Mouse (Mus musculus) urinary bladder, postnatal 36 days (tissue): ENCODE results near the gene Fxn.
"Not testable (repeated sequence)": the region's sequence is repeated elsewhere in the genome, so short reads cannot be mapped to it uniquely, and the experiment has no call there.

Experiments used
- DNase-seq, 2 experiments: peaks; one replicate each; pipeline ENCODE4 v3.0.0; 2022; ENCODE audit warnings: low spot score in 2 of 2, mixed read lengths in 1 of 2

Gene Fxn

DNA sequence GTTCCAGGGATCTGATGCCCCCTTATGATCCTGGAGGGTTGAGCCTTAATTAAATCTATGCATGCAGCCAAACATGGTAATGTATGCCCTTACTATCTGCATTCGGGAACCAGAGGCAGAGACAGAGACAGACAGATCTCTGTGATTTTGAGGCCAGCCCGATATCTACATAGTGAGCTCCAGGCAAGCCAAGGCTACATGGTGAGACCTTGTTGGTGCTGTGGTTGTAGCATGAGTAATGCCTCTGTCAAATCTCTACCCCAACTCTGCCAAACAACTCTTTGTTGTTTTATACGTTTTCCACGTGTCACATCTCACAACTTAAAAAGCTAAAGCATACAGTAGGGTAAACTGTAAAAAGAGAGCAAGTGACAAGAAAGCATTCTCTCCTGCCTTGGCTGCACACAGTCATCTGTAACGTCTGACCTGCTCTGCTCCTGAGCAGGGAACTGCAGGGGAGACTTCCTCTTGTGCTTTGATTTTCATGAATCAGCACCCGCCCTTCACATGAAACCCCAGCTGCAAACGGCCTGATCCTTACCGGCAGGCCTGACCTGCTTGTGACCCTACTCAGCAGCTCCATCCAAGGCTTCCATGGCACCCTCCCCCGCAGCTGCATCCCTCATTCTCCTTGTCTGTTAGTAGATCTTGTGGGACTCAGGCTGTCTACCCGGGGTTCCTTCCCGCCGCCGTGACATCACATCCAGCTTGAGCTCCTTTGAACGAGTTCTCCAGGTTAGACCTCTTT is 38.4 kb downstream of the Fxn start:
- DNase-seq: no peak

DNA sequence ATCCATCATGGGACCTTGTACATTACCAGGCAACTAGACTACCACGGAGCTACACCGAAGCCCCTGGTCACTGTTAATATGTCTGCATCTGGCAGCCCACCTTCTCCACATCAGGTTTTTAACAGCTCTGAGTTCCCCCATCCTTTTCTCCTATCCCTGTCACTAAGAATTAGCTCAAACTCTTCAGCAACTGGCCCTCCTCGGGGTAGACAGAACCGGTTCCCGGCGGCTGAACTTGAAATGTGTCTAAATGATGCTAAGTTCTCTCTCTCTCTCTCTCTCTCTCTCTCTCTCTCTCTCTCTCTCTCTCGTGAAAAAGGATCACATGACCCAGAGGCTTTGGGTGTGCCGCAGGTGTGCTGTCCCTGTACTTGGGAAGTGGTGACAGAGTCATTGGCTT is 39.1 kb downstream of the Fxn start:
- DNase-seq: no peak

DNA sequence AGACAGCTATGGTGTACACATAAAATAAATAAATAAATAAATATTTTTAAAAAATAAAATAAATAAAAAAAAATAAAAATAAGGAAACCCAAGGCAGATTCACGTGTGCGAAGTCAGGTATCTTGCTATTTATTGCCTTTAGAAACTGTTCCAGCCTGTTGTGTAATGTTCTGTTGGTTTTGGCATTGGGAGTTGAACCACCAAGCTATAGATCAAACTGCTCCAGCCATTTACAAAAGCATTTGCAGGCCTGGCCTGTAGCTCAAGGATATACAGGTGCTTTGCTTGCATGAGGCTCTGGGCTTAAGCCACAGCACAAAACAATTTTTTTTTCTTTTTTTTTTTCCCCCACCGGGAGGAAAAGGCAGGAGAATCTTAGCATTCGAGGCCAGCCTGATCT is 42.4 kb downstream of the Fxn start:
- no peak for DNase-seq

DNA sequence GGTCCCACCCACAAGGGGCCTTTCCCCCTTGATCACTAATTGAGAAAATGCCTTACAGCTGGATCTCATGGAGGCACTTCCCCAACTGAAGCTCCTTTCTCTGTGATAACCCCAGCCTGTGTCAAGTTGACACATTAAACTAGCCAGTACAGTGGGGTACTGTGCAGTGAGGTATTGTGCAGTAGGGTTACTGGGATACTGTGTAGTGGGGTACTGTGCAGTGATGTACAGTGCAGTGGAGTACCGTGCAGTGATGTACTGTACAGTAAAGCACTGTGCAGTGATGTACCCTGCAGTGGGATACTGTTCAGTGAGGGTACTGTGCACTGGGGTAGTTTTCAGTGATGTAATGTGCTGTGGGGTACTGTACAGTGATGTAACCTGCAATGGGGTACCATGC is 48.0 kb downstream of the Fxn start:
- not testable (repeated sequence) for DNase-seq

DNA sequence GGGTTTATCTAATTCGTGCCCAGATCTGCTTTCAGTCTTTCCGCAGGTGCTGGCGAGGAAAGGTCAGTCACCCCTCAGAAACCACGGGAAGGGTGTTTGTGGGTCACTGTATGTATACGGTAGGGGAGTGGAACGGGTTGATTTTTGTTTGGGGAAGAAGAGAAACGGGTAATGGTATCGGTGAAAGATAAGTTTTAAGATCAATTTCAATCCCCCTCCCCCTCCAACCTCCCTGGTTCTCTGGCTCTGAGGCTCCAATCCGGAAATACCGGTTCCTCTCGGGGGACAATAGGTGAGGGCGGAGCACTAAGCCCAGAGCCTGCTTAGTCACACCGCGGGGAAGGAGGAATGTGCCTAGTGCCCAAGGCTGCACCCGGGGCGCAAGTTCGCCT is 55.1 kb downstream of the Fxn start:
- DNase-seq: peak; percentile 71 to 82

DNA sequence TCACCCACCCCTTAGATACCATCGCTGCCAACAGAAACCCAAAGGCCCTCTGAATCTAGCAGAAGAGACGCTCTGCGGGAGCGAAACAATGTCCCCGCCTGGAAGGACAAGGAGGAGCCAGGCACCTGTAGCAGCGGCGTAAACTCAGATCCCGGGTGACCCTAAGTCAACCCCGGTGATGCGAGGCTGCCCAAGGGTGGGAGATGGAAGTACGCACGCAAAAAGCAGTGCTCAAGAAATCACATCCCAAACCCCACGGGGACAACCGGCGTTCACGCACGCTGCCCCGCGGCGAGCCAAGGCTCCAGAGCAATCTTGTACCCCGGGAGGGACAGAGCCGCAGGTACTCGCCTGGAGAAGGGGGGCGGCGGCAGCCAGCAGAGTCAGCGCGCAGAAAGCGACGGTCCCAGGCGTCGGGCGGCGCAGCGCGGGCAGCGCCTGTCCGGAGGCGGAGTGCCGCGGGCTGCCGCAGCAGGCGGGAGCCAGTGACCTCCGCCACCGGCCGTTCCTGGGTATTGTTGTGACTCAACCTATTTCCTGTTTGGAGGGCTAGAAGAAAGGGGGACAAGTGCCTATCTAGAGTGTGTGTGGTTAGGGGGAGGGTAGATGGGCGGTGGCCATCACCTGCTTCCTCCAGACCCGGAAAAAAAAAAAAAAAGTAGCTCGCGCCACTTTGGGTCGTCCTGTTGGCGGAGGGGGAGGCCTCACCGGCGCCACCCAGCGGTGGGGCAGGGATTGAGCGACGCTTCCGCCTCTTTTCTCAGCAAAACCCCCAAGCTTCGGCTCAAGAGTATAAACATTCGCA is 55.7 kb downstream of the Fxn start, which contains the start of gene Tjp2:
TSS of gene Tjp2 (minus strand) at position 531 of the 805 bp plus-strand sequence.
- DNase-seq: peak; percentile 70 to 80

DNA sequence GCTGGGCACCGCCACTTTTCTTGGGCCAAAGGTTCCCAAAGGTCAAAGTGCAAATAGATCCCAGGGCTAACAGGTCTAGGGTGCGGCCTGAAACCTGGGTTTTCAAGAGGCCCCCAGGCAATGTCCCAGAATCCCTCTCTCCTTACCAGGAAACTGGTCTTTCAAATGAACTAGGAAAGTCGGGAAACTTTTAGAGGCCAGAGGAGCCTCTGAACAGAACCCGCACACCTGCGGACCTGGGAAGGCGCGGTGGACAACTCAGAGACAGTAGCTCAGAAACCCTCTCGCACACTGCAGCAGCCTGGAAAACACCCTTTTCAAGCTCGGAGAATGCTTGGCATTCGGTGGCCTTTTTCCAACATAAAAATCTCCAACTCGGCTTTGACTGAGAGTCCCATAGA is 56.6 kb downstream of the Fxn start:
- DNase-seq: no peak

DNA sequence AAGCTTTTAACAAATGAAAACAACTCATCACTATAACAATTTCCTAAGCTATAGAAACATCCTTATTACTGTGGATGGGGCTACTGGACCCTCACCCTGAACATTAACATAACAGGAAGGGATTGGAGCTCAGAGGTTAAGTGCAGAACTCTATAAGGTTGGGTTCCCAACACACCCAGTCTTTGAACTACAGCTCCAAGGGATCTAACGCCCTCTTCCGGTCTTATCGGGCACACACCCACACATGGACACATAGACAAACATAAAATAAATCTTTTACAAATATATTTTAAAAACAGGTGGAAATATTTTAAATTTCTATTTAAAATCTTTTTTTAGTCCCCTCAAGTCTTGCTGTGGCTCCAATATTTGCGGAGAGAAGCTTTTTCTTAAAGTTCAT is 59.0 kb downstream of the Fxn start:
- no peak for DNase-seq

DNA sequence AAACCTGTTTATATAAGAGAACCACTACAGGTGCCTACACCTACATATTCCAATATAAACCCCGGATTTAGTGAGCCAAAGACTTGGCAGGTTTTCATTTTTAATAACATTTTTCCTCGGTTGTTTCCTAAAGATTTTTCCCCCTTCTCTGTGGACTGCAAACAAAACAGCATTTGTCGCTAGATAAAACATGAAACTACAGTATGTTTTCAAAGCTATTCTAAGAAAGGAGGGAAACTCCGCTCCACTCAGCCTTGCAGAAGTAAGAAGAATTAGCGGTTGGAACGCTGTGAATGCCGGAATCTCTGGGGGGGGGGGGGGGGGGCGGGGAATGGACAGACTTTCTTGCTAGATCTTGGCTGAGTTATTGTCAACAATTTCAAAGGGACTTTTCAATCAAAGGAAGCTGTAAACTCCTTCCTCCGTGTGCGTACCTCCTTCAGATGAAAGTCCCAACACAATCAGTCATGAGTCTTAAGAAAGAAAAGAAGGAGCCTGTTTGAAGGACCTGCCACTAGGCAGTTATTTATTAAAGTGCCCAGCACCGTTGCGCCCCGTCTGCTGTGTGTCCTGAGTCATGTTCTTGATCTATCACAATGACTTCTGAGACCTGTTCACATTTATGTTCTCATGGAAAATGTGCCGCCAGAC is 59.5 kb downstream of the Fxn start:
- DNase-seq: no peak

DNA sequence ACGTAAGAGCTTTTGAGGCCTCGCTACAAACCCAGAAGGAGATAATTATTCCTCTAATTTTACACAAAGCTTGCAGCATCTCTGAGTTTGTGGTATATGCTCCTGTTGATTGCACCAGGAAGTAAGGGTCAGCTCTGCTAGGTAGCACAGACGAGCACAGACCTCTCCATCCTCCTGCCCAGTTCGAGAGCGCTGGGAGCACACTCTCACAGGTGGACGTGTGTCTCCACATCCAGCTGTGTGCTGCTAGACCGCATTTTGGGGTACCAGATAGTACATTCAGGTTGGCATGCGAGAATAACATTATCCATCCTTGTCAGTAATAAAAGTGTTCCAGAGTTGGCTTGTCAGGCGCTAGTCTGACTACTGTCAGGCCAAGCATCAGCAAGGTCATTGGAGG is 61.4 kb downstream of the Fxn start:
- no peak for DNase-seq

DNA sequence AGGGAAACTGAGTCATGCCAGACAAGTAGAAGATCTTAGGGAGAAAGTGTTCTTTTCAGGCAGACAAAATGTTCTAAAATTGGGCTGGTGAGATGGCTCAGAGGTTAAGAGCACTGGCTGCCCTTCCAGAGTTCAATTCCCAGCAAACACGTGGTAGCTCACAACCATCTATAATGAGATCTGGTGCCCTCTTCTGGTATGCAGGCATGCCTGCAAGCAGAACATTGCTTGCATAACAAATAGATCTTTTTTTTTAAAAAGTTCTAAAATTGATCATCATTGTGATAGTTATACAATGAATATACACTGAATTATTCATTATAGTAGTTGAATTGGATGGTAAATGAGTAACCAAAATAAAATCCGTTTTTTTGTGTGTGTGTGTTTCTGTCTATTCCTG is 62.1 kb downstream of the Fxn start:
- no peak for DNase-seq

DNA sequence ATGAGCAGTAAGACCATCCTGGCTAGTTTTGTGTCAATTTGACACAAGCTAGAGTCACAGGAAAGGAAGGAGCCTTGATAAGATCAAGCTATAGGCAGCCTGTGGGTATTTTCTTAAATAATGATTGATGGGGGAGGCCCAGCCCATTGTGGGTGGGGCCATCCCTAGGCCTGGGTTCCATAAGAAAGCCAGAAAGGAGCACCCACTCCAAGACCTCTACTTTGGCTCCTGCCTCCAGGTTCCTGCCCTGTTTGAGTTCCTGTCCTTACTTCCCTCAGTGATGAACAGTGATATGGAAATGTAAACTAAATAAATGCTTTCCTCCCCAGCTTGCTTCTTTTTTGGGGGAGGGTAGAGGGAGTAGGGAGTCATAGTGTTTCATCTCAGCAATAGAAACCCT is 62.6 kb downstream of the Fxn start:
- DNase-seq: no peak

DNA sequence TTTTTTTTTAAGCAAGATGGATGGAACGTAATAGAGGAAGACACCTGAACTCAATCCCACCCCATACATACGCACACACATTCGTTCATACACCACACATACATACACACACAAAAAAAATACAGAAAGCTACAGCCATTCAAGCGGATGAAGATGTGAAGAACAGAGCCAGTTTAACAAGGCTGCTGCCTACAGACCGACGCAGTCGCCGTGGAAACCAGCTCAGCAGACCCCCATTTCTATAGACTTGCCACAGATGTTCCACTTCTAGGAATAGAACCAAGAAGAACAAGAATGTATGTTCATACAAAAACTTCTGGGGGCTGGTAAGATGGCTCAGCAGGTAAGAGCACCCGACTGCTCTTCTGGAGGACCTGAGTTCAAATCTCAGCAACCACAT is 63.6 kb downstream of the Fxn start:
- DNase-seq: no peak

DNA sequence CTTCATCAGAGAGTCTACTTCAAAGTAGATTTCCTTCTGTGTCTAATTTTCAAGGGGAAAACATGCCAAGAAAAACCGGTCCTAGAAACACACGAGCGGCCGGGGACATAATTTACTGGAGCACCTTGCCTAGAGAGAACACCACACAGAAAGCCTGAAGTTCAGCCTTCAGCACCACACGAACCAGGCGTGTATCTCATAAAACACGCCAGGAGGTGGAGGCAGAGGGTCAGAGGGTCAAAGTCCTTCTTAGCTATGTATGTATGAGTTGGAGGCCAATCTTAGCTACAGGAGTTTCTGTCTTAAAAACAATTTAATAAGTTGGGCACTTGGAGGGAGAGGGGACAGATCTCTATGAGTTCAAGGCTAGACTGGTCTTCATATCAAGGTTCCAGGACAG is 65.5 kb downstream of the Fxn start:
- no peak for DNase-seq

DNA sequence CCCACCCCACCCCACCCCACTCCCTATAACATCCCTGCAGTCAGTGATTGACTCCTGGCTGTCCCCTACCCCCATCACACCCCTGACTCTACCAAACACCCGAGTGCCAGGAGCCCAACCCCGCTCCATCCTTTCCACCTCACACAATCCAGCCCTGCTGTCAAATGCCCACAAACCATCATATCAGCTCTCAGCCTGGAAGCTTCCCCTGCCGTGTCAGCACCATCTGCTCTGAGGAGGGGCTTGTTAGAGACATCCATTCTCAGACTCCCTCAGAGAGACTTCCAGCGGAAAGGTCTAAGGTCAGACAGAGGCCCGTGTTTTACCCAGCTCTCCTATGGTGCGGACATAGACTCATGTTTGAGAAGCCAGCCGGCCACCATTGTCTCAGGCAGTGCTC is 67.1 kb downstream of the Fxn start:
- DNase-seq: no peak

DNA sequence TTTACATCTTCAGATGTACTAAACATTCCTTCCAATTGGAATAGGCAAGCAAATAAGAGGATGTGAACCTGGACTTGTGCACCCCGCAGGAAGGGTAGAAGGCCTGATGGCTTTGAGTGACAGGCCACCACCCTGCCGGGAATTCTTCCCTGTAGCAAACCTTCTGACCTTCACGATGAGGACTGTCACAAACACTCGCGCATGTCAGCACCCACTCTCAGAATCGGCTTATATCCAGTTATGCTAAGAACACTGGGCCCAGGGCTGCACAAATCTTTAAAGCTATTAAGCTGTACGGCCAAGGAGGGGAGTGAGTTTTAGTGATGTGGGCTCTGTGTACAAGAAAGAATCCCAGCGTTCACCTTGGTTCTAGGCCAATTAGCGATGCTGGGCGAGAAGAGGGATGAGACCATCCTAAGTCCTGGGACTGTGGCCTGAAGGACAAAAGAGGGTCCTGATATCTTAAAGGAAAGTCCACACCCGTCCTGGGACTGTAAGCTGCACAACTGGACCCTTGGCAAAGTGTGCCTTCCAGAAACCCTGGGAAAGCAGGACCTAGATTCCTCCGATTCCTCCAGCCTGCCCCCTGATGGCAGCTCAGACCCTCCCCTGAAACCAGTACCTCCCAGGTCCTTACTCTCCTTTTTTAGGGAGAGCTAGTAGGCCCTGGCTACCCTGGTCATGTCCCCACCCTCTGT is 67.7 kb downstream of the Fxn start:
- no peak for DNase-seq
